Mouse (Mus musculus) left cerebral cortex, adult 18-20 months (tissue): ENCODE measurements around the gene Kdelr1. TPM values are rescaled to one million over a fixed set of nuclear protein-coding genes. Genes with fewer than 3 reads are reported as not detected.

Source experiments
- DNase-seq, 2 experiments: peaks; one replicate each; pipeline ENCODE4 v3.0.0; 2021 to 2022; ENCODE audit warnings: low spot score in 2 of 2, mixed read lengths in 1 of 2
- total RNA-seq, 2 experiments: library from RNA; stranded (reverse); gene quantifications; 2 replicates each; pipeline ENCODE4 v1.2.3; 2021

The Kdelr1 gene
- total RNA-seq, 2 experiments from 2014 or later = 69.0 to 76.2 TPM

DNA sequence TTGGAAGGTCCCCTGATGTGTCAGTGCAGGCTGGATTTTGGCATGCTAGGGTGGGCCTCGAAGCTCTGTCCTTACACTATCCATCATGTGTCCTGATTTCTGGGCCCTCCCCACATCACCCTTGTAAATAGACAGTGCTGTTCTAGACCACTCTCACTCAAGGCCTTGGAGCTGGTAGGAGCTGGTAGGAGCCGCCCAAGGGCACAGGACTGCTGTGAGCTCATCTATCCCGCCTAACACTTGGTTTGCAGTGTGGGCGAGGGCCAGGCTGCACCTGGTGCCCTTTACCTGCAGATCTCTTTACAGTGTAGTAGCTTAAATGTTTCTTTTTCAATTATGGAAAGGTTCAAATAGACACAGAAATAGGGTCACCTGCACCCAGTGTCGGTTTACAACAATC is 42.4 kb downstream of the Kdelr1 start:
- DNase-seq = no peak

DNA sequence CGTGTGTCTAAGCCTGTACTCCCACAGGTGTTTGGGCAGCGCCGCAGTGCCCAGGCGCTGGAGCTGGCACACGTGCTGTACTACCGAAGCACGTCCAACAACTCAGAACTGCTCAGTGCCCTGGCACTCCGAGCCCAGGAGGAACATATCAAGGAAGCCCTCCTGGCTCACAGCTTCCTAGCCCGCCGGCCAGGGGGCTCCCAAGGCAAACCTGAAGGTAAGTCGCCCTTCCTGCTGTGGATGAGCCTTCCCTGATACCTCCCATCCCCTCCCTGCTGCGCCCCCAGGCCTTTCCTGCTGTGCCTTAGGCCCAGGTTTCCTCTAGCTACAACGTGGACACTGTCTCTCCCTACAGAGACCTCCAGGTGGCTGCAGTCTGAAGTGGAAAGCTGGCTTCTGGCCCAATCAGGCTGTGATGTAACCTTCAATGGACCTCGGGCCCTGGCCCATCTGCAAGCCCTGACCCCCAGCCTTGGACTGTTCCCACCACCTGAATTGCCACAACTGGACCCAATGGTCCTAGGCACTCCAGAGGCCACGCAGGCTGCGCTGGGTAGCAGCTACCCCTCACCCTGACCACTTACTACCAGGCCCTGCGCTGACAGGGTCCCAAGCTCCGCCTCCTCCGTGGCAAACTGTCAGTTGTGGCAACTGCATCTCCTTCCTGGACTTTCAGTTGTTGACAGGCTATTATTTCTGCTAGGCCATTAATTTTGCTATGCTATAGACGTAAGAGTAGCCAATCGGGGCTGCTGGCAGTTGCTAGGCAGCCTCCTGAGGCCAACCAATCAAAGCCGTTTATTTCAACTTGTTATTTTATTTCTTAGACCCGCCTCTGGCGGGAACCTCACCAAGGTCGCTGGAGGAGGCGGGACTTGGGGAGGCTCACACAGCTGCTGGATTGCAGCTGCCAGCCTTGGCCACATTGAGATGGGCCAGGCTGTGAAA is 43.8 kb downstream of the Kdelr1 start:
- peak; percentile 43 to 63 for DNase-seq

DNA sequence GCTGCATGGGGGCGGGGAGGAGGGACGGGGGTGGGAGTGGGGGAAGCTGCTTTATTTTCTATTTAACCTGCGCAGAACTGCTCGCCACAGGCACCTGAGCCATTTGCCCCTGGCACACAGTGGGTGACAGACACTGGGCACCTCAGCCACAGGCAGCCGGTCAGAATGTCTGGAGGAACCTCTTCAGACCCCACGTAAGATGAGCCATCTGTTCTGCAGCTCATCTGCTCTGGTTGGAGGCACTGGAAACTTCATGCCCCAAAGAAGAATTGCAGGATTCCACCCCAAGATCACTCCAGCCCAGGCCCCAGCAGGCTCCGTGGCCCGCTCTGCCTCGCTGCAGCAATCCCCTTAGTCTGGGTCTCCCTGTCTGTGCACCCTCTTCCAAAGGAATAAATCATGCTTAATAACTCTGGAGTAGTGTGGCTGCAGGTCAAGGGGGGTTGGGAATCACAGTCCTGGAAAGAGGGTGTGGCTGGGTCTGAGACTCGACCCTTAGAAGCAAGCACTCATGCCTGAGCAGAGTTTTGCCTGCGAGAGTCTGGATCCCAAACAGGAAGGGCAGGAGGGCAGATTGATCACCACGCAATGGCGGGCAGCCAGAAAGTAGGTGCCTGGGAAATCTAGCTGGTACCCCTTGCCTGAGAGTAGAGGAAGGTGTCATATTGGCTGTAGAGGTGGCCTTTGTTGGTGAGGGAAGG is 44.6 kb downstream of the Kdelr1 start:
- no peak for DNase-seq

DNA sequence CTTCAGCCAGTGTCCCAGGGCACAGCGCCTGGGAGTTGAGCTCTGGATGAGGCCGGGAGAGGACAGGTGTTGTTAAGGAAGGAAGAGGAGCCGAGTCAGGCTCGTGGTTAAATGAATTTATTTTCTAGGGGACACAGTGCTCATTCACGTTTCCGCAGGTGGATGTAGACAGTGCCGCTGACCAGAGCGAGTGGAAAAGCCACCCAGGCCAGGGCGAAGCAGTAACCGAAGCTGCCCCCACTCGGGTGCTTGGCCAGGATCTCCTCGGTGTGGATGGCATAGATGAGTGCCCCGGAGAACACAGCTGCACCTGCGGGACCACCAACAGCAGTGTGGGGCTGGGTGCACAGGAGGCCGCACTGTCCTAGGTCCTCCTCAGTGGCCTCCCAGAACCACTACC is 45.4 kb downstream of the Kdelr1 start:
- DNase-seq = no peak

DNA sequence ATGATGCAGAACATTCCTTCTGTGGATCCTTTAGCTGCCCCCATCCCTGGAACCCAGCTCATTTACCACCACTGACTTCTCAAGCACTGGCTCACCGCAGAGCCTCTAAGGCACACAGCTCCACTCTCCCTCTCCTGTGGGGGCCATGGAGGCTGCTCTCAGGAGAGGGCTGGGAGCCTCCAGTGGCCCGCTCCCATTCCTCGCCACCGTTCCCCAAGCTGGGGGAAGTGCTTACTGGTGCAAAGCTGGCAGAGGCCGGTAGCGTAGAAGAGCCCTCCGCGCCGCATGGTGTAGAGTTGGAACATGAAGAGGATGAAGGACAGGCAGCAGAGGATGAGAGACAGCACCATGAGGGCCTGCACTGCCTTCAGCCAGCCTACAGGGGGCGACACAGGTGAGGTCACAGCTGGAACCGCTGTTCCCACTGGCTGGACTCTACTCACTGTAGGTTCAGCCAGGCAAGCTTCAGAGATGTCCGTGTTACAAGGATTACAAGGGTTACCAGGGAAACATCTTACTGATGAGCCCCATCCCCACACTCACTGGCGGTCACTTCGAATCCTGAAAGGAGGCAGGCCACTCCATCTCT is 46.6 kb downstream of the Kdelr1 start:
- no peak for DNase-seq

DNA sequence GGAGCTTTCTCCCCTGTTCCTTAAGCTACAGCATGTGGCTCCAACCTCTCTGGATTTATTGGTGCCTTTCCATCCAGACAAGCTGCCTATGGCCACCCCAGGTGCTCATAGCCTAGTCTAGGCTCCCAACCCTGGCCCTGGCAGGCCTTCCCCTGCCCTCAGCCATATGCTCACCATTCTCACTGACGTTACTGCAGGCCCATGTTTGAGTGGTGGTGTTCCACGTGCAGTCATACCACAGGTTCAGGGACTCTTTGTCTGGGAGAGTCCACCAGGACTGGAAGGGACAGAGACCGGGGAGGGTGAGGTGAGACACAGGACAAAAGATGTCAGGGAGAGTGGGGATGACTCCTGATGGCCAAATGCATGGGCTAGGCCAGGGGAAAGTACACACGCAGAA is 47.2 kb downstream of the Kdelr1 start:
- DNase-seq = no peak

DNA sequence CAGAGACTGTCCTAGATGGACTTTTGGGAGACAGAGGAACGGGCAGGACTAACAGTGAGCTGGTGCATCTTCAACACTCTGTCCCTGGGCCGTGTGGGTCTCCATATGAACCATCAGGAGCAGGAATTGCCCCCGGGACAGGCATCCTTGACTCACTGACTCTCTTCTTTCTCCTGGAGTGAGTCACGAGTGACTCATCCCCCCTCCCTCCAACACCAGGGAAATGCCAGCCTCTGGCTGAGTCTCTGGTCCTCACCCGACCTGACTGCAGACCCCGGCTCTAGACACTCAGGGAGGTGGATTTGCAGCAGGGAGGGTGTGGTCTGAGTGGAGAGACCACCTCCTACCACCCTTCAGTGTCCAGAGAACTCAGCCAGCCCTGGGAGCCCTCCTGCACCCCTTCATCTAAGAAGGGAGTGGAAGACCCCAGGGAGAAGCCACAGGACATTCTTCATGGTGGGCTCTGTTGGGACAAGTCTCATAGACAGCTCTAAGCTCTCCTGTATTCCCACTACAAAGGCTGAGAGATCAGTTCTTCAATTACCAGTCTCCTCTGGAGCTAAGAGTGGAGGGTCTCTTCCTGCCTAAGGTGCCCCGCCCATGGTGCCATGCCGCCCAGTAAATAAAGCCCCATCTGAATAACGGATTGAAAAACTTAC is 48.1 kb downstream of the Kdelr1 start:
- DNase-seq = no peak

DNA sequence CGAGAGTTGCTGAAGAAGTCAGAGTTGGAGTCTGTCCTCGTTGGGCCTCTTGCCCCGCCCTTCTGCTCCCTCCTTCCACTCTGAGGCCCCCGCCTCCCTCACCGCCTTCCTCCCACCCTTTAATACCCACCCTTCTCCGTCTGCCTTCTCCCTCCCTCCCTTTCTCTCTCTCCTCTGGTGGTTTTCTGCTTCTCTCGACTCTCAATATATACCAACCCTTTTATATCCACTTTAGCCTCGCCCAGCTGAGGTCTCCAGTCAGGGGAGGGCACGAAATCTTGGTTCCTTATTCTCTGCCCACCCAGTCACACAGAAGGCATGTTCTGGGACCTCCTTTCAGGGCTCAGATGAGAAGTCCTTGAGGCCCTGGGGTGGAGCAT is 48.7 kb downstream of the Kdelr1 start, which contains the start of gene Emp3:
TSS of gene Emp3 (minus strand) at position 163 of the 380 bp plus-strand sequence.
- no peak for DNase-seq

DNA sequence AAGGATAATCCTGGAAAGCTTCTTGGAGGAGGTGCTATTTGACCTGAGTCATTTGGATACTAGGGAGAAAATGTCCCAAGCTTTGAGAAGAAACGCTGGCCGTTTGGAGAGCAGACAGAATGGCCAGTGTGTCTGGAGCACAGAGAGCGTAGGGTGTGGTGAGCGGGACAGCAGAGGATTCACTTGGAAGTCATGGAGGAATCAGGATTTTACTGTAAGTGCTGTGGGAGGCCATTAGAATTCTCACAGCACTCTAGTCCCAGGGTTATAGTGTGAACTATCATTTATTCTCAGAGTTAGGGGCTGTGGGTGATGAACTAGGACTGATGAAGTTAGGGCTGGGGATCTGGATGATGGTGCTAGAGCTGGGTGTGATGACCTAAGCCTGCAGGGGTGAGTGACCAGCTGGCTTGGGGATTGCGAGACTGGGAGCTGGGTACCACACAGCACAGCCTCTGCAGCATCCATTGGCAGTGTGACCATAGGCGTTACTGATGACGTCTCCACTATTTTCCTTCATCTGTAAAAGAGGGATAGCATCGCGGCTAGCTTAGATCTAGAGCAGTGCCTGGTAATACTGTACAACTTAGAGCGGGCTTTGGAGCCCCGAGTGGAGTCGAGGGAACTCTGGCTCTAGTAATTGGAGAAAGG is 49.5 kb downstream of the Kdelr1 start:
- DNase-seq = no peak

DNA sequence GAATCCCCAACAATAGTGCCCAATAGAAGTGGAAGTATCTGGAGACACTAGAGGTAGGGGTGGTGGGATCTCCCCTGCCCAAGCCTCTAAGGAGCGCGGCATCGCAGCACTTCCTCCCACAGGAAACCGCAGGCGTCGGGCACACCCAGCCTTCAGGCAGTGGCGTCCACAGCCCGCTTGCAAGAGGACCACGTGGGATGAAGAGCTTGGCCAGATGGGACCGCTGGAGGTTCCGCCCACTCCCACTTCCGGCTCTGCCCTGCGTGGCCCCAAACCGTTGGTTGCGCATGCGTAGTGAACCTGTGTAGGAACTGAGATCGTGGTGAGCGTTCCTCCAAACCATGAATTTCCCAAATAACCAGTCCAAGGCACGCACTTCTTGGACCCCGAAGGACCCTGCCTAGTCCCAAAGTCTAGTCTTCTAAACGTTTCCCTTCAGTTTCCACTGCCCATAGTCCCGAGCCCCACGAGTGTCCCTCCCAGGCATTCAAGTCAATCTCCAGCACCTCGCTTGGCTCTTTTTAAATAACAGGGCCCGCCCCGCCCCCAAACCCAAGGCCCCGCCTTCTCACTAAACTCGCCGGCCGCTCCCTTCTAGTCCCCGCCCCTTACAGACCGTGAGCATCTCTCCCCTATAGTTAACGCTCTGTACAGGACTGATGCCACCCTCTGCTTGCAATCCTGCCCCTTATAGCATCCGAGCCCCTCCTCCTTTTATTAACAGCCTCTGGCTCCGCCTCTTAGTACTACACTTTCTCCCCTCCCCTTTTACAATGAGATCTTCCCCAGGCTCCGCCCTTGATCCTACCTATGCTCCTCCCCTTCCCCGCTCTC is 50.6 kb downstream of the Kdelr1 start:
- peak; percentile 89 to 92 for DNase-seq

DNA sequence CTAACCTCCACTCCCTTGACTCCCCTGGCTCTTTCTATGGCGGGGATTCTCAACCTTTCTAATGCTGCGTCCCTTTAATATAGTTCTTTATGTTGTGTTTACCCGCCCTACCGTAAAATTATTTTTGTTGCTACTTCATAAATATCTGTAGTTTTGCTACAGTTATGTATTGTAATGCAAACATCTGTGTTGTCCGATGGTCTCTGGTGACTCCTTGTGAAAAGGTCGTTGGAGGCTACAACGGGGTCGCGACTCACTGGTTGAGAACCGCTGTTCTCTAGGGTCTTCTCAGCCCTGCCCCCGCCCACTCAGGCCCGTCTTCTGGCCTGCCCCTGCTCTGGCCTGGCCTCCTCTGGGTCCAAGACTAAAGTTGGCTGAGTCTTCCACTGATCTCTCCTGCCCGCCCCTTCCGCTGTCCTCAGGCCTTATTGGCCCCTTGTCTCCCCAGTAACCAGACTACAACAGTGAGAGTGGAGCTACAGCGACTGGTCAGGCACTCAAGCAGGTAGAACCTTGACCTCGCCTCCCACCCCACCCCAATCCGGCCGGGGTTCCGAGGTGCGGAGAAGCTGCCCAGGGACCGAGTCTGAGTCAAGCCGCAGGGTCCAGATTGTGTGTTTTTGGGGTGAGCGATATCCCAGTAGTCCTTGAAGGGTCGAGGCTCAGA is 51.3 kb downstream of the Kdelr1 start, which contains the start of gene Ccdc114:
TSS of gene Ccdc114 (plus strand) at position 311 of the 667 bp plus-strand sequence.
- DNase-seq = no peak

DNA sequence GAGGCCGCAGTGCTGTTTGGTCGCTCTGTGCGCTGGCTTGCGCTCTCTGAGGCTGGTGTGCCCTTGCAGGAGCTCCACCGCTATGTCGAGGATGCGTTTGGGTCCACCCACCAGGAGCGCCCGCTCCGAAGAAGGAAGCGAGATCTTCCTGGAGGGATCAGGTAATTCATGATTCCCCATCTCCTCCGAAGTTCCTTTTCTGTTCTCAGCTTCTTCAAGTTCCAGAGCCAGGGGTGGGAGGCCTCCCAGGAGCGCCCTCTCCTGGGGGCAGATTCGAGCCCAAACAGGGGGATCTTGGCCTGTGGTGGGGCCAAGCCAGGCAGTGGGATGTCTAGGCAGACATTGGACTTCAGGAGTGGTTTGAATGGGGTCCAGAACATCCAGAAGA is 51.9 kb downstream of the Kdelr1 start:
- DNase-seq = no peak

DNA sequence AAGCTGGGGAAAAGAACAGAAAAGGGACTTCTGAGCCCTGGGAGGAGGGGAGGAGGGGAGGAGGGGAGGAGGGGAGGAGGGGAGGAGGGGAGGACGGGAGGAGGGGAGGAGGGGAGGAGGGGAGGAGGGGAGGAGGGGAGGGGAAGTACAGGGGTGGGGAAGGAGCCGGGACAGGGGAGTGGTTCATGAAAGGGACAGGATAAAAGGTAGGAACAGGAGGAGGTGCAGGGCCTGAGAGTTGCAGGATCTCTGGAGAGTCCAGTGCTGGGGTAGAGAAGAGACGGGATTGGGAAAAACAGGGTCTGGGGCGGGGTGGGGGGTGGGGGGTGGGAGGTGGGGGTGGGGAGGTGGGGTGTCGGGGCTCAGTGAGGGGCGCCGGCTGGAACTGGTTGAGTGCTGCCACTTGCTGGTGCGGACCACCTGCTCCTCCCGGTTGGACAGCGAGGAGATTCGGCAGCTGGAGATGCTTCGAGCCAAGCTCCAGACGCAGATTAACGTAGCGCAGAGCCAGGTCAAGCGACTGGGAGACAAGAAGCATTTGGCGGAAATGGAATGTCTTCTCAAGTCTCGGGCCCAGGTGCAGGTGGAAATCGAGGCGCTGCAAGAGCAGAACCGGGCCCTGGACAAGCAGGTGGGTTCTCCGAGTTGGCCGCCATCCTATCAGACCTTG is 56.2 kb downstream of the Kdelr1 start:
- no peak for DNase-seq

DNA sequence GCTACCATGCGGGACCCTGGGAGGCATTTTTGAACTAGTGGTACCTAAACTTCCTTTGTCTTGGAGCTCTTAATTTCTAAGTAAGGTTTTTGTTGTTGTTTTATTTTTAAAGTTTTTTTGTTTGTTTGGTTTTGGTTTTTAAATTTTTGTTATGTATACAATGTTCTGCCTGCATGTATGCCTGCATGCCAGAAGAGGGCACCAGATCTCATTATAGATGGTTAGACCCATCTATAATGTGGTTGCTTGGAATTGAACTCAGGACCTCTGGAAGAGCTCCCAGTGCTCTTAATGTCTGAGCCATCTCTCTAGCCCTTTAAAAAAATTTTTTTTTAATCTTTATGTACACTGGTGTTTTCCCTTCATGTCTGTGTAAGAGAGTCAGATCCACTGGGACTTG is 57.1 kb downstream of the Kdelr1 start:
- DNase-seq = no peak

Other genes with a start within 250 kb of the Kdelr1 start
- 1 to 10 TPM; 6.4 to 7.9 TPM for gene Rasip1, start 245.3 kb upstream of the Kdelr1 start, total RNA-seq
- gene Mamstr, start 232.8 kb upstream of the Kdelr1 start, total RNA-seq = 1 to 10 TPM; 2.0 to 2.6 TPM
- under 1 TPM; 0.12 to 0.26 TPM for gene Fut2, start 206.4 kb upstream of the Kdelr1 start, total RNA-seq
- 10 to 100 TPM; 11.1 to 13.3 TPM for gene Ntn5, start 188.8 kb upstream of the Kdelr1 start, total RNA-seq
- gene Sec1, start 178.4 kb upstream of the Kdelr1 start, total RNA-seq = 1 to 10 TPM; 1.2 to 1.7 TPM
- gene Car11, start 172.9 kb upstream of the Kdelr1 start, total RNA-seq = 100 to 1,000 TPM; 215 to 220 TPM
- 10 to 100 TPM; 63.1 to 84.6 TPM for gene Dbp, start 167.7 kb upstream of the Kdelr1 start, total RNA-seq
- 100 to 1,000 TPM; 331 to 369 TPM for gene Rpl18, start 157.3 kb upstream of the Kdelr1 start, total RNA-seq
- gene Sphk2, start 154.8 kb upstream of the Kdelr1 start, total RNA-seq = 10 to 100 TPM; 32.3 to 33.0 TPM
- under 1 TPM in 1 of 2 experiments, not detected in 1; 0.21 TPM for gene Fam83e, start 151.6 kb upstream of the Kdelr1 start, total RNA-seq
- gene Spaca4, start 147.0 kb upstream of the Kdelr1 start, total RNA-seq = not detected
- gene Lmtk3, start 89.0 kb upstream of the Kdelr1 start, total RNA-seq = 100 to 1,000 TPM; 229 to 237 TPM
- 10 to 100 TPM; 11.3 to 13.7 TPM for gene Sult2b1, start 88.1 kb upstream of the Kdelr1 start, total RNA-seq
- 100 to 1,000 TPM; 191 to 210 TPM for gene Cyth2, start 58.2 kb upstream of the Kdelr1 start, total RNA-seq
- 1 to 10 TPM; 2.2 to 2.6 TPM for gene Kcnj14, start 48.0 kb upstream of the Kdelr1 start, total RNA-seq
- 10 to 100 TPM; 20.1 to 23.2 TPM for gene Grwd1, start 41.8 kb upstream of the Kdelr1 start, total RNA-seq
- gene Grin2d, start 5.6 kb downstream of the Kdelr1 start, total RNA-seq = 10 to 100 TPM; 10.7 to 10.9 TPM
- gene Syngr4, start 23.9 kb downstream of the Kdelr1 start, total RNA-seq = not detected
- gene Tmem143, start 24.2 kb downstream of the Kdelr1 start, total RNA-seq = 10 to 100 TPM; 20.9 to 22.0 TPM
- 1 to 10 TPM; 5.5 to 8.4 TPM for gene Emp3, start 48.6 kb downstream of the Kdelr1 start, total RNA-seq
- 1 to 10 TPM; 2.6 to 2.7 TPM for gene Ccdc114, start 51.3 kb downstream of the Kdelr1 start, total RNA-seq
- gene Abcc6, start 157.5 kb downstream of the Kdelr1 start, total RNA-seq = 1 to 10 TPM; 1.4 to 2.5 TPM
- gene Nomo1, start 160.9 kb downstream of the Kdelr1 start, total RNA-seq = 100 to 1,000 TPM; 105 to 106 TPM
- 10 to 100 TPM; 38.7 to 43.1 TPM for gene Kcnj11, start 228.0 kb downstream of the Kdelr1 start, total RNA-seq